Mouse (Mus musculus): ENCODE data around the gene Smo.

DNA sequence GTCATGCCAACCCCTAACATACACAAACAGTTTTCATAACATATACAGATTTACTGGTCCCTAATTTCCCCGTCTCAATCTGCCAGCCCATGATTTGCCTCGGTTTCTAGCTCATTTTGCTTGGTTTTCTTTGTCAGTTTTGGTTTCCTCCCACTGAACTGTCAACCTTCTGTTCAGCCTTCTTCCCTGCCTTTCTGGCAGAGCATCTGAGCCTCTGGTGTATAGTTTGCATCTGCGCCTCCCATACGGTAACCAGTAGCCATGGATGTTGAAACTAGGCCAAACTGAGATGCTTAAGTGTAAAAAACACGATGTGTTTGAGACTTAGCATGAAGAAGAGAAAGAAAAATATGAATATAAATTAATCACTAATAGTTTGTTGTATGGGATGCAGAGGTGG, 20.7 kb downstream of the Smo start:
- no peak for TF ChIP-seq POLR2A (IDR thresholded peaks at IDR 0.05; ENCODE audit: low read depth, low read length)
- no peak for TF ChIP-seq CTCF (IDR thresholded peaks at IDR 0.05; ENCODE audit: extremely low read depth, insufficient read depth, insufficient read length, insufficient replicate concordance)

Measured in spleen, adult 2 months (tissue).